Mouse (Mus musculus) left cerebral cortex, adult 8-10 months (tissue): Measurements from ENCODE around the gene Sema3a. TPM values are rescaled to one million over a fixed set of nuclear protein-coding genes. Genes with fewer than 3 reads are reported as not detected.
"Not testable (repeated sequence)": the region's sequence is repeated elsewhere in the genome, so short reads cannot be mapped to it uniquely, and the experiment has no call there.

Experiments
- DNase-seq, 2 experiments: peaks; one replicate each; pipeline ENCODE4 v3.0.0; 2022; ENCODE audit warnings: low spot score in 2 of 2
- total RNA-seq, 4 experiments: library from RNA; stranded (reverse); gene quantifications; 2 replicates each; pipeline ENCODE4 v1.2.4; 2022

Sema3a gene
- total RNA-seq, 4 experiments from 2014 or later, result 19.8 to 27.6 (median 21.7) TPM

DNA sequence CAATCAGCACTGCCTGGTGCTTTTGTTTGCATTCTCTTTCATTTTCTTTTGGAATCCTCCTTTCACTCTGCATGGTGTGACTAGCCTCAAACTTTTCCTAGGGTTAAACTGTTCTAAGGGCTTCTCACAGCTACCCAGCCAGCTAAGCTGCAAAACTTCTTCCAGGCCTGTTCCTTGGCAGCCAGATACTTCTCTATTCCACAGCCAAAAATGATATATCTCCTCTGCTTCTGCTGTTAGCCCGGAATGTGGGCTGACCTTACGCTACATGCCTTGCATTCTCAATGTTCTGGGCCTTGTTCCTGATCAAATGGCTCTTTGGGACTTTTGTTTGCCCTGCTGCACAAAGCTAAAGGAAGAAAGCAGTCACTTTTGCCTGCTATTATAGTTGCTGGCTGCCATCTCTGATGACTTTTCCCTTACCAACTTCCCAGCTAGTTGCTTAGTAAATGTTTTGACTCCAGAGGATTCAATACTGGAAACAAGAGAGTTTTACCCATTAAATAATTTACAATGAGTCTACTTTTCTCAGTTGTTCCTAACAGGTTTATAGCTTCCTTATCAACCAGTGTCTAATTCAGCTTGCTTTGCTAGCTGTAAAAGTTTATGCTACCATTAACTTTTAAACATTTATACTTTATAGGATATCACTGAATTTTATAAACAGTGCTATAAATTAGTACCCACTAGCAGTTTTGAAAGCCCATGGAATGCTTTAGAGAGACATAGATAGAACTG, 422.4 kb downstream of the Sema3a start:
- DNase-seq, result no peak

DNA sequence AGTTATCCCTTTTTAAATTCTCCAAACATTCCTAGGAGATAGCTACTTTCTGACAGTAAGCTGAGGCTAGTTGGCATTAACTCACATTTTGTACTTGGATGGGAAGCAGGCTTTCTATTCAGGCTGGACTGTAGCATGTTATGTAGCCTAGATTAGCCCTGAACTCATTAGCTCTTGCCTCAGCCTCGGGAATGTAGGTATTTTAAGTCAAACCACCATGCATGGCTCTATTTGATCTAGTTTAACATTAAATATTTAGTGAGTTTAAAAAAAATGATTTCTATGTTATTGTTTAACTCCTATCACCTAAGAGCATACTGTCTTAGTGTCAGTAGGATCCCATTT, 423.0 kb downstream of the Sema3a start:
- no peak for DNase-seq

DNA sequence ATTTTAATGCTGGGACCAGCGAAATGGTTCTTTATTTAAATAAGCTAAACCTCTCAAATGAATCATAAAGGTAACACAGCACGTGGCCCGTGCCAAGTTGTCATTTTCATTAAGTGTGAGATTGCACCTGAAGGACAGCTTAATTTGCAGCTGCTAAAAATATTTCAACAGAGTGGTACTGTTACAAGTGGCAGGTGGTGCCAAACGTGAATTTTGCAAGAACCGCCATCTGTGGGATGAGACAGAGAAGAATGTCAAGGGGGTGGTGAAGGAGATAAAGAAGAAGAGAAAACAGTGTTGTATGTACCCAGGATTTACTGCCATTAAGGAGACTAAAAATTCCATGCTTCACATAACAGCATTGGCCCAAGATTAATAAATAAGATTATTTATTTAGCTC, 423.9 kb downstream of the Sema3a start:
- DNase-seq, result no peak

DNA sequence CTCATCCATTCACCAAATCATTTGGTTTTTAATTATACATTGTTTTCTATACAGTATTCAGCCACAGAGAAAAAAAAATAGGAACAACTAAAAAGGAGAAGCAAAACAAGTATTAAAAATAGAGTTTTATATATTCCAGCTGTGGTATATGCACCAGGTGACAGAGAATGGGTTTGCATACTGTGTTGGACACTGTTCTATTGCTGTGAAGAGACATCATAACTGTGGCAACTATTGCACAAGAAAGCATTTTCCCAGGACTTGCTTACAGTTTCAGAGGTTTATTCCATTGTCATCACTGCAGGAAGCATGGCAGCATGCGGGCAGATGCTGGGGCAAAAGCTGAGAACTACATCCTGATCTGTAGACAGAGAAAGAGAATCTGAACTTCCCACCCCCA, 425.7 kb downstream of the Sema3a start:
- DNase-seq, result no peak

DNA sequence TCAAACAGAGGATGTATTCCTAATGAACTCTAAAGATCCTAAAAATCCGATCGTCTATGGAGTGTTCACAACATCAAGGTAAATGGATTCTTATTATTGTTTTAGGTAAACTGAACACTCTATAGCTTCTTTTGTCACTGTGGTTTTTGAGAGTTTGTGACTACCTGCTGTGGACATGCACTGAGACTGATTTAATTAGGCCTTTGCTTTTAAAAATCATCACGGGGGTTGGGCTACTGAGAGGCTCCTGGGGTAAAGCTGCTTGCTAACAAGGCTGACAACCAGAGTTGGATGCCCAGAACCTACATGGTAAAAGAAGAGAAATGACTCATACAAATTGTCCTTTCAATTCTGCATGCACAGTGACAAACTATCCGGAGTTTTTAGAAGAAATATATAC, 432.0 kb downstream of the Sema3a start:
- no peak for DNase-seq

DNA sequence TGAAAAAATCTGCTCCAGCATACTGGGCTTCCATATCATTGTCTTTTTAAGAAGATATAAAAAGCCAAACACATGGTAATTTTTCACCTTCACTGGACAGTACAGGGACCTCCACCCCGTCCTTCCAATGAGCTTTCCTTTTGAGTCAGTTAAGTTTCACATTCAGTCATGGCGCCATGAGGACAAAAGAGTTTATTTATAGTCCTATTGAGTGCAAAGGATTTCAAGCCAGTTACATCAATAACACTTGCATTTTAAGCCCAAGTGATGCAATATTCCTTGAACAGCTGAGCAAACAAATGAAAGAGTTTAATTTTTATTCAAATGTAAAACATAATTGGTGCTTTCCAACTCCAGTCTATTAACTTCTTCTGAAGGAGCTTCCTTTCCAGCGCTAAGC, 448.7 kb downstream of the Sema3a start:
- DNase-seq, result no peak

DNA sequence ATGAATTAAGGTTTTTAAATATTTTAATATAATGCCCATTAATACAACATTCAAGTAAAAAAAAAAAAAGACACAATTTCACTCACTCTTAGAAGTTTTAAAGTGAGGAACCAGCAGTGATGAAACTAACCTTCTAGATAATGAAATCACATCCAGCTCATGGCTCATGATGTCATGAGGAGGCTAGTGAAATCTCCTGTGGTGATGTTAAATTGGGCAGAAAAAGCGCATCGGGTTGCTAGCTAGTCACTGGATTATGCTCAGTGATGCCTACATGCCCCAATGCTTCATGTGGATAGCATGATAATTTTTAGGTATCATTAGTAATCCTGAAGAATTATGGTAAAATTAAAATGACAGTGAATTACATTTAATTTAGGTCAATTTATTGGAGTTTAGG, 453.9 kb downstream of the Sema3a start:
- DNase-seq, result no peak

DNA sequence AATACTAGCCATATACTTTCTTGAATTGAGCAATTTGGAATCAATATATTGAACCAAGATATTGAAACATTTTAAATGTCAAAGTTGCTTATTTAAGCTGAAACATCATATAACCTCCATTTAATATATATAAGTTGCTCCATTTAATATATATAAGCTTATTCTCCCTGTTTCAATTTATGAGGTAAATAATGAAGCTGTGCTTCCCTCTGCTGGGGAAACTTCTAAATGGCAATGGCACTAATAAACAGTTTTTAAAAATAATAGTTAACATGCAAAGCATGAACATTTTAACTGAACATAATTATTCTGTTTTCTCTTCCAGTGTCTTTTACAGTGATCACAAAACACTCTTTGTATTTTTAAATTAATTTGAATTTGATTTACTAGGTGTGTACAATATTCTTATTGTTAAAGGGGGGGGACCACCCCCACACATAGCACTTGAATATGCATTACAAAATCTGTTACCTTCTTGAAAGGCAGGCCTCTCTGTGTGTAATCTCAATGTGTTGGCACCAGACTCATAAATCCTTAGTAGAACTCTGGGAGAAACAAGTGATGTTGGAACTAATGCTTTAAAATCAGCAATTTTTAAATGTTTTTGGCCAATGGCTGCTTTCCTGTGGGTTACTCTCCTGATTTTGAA, 460.5 kb downstream of the Sema3a start:
- no peak for DNase-seq

DNA sequence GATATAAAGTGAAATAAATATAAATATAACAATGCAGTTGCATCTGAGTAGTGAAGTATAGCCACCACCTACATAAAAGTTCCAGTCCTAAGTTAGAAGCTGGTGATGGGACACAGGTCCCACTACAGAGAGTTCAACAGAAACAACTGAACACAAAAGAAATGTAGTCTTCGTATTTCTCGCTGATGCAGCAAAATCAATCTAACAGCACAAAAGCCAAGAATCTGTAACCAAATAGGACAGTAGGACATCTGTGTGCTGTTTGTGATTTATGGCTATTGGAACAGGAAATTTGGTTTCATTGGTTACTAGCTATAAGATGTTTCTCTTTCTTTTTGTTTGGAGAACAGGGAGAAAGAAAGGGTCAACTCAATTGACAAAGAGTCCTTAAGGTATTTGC, 469.2 kb downstream of the Sema3a start:
- no peak for DNase-seq

DNA sequence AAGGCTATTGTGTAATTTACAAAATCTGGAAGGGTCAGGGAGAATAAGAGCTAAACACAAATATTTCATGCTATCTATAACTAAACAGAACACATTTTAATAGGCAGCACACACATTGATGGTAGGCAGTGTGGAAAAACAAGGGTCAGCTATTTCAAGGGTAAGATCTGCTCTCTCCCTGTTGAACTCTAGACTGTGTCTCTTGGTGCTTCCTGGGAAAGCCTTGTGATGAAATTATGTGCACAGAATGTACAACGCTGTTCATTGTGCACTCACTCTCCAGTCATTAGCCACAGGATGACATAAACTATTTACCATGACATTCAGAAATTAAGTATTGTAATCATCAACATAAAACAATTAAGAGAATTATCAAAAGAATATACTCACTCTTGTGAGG, 486.4 kb downstream of the Sema3a start:
- DNase-seq, result no peak

DNA sequence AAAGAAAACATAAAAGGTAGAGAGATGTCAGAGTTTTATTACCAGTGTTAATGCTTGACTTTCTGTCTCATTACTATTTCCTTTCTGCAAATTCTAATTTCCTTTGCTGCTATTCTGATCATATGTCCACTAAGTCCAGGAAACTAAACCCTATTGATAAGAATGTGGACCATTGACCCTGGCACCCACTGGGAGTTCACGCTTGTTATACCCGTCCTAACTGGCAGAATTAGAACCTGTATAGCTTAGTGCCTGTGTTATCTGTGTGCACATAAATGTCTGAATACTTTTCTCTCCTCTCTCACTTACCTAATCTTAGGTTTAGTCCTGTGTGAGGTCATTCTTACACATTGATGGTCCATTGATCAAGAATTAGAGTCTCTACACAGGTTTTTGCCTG, 486.9 kb downstream of the Sema3a start:
- DNase-seq, result no peak

DNA sequence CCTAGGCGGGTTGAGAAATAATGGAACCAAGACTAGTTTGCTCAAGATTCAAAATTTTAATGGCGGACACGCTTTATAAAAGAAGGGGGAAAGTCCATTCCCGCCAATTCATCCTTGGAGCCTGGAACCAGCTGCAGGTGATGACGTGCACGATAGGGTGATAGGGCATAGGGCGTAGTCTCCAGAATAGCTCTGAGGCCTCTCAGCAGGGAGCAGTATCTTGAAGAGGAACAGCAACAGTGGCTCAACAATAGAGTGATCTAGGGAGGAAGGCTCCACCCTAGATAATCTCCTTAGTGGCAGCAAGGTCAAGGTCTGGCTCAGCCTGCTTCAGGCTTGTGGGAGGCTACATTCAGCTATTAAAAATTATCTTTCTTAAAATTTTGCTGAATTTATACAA, 489.4 kb downstream of the Sema3a start:
- DNase-seq, result not testable (repeated sequence)

DNA sequence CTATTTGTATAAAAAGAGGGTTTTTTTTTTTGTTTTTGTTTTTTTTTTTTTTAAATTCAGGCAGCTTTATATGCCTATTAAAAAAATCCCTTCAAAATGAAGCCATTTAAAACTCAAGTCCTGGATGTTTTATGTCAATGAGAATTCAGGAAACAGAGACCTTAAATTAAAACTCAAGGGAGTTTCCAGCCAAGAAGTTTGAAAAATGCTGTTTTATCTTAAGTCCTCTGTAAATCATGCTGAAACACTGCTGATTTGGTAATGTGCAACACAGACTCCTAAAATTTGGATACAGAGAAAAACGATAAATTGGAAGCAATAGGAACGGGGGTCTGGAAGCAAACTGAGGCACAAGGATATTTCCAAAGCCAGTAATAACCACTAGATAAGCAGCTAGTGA, 490.7 kb downstream of the Sema3a start:
- DNase-seq, result no peak

DNA sequence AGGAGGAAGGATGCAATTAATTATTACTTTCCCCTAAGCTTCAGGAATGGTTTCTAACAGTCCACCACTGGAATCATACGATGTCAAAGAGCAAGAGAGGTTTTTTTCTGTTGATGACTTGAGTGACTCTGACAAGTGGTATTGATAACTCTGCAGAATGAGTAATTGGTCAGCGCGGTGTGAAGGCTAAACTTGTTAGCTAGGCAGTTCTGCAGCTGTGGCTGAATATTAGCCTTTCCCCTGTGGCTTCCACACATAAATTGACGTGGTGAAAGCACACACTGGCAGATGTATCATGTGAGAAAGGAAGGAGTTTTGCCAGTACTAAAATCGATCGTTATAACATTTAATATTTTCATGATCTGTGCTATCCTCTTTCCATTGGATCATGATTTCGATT, 497.4 kb downstream of the Sema3a start:
- DNase-seq, result no peak

DNA sequence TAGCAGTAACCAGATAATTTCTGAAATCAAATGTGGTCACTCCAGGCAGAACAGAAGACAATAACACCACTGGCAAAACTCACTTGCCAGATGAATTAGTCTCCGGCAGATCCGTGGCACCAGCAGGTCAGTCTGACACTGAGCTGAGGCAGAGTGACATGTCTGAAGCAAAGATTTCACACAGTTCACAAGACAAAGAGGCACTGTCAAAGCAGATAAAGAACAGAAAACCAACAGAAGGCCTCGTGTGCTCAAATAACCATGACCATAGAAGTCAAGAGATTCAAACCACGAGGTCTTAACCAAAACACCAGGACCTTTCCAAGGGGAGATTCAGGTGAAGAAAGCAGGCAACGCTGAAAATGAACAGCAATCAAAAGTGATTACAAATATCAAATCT, 499.5 kb downstream of the Sema3a start:
- DNase-seq, result no peak

DNA sequence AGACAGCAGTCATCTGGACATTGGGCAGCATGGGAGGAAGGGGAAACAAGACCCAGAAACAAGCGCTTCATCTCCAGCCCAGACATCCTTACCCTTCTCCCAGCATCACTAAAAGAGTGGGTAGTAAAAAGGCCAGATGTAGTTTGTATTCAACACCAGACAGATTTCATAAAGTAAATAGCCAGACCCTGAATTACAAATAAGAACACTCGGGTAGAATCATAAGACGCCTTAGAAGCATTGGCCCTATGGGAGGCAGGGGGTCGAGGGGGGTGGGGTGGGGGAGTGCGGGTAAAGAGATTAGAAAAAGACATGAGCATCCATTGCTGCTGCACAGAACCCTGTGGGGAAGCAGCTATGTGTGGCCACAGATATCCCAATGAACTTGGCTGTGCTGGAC, 500.9 kb downstream of the Sema3a start:
- no peak for DNase-seq

DNA sequence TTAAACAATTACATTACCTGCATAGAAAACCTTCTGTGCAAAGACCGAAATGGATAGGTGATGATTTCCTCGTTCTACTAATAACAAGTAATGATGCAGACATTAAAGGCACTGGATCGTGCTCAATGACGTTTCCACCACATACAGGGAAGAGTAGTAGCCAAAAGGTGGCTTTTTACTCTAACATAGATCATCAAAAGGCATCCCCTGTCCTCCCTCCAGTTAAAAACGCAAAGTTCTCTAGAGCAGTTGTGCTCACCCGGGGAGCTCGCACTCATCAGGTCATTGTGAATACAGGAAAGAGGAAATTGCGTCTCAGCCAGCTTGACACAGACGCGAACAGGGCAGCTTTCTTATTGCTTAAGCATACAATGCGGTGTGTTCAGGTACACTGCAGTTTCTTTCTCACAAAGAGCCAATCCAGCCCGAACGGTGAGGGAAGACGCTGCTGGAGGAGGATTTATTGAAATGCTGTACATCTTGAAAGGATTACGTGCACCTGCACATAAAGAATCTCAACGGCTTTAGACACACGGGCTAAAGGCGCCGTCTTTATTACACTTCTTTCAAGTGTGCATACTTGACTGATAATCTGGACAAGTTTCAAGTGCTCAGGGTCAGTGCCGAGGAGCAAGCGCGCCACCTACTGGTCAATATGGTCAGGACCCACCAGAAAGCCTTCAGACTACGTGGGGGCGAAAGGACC, 503.5 kb downstream of the Sema3a start:
- DNase-seq, result peak; percentile 26 to 73

DNA sequence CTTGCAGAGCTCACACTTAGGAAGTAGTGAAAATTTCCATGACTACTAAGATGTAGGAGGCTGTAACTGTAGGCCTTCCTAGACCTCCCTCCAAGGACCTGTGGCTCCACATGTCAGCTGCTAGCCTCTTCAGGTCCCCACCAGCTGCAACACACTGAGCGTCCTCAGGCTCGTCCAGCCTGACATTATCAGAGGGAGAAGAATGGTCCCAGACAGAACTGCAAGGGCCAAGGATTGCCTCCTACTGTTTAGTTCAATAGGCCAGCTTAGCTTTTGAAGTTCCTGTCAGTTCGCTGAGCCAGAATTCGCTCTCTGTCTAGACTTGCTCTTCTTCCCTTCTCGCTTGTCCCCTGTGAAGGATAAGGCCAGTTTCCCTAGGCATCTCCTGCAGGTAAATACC, 504.7 kb downstream of the Sema3a start:
- no peak for DNase-seq

DNA sequence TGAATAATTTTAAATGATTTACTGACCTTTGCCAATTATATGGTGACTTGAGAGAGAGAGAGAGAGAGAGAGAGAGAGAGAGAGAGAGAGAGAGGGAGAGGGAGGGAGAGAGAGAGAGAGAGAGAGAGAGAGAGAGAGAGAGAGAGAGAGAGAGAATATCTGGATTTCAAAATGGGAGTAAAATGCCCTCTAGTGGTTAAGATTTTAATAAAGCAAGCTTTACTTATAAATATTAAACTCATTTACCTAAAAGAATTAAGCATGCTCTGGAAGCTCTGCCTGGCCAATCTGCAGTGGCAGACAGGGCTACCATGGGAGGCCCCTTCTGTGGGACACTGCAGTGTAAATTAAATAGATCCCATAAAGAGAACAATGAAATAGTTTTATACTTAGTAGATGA, 505.5 kb downstream of the Sema3a start:
- DNase-seq, result no peak

DNA sequence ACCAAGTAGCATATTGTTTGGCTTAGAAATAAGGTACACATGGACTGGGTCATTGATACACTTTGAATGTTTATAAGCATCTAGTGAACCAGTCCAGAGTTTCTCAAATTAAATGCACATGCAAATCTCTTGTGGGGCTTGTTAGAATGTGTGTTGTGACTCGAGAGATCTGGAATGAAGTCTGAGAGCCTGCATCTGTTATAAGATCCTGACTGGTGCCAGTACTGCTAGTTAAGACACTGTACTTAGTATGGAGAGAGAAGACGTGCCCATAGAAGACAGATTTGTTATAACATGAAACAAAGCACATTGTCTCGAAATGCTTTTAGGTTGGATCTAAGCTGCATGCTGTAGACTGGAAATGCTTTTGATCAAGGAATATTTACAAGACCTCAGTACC, 511.0 kb downstream of the Sema3a start:
- no peak for DNase-seq
